7 mouse cellular contexts compared by ENCODE assay signal in genomic region chr5:137778635-137779034, GRCm38 (mm10). TPM values are rescaled to one million over a fixed set of nuclear protein-coding genes. Genes with fewer than 3 reads are reported as not detected.
DNase-seq lines count a peak whose midpoint lies in the region; ATAC-seq lines count a peak whose summit lies in the region.

Gene Ppp1r35, plus strand, starts transcription at chr5:137778849.

- intact Hi-C loops in gastrocnemius, postnatal 36 days (cut with DNase I), result loop anchor here (5.0 kb wide), 2 partner anchors 246 to 436 kb away; partner anchors contain the start of genes Epo and Gnb2
- intact Hi-C loops in left cerebral cortex, postnatal 25 days (cut with DNase I), result loop anchor here (10.0 kb wide), 1 partner anchor 434 kb away; no protein-coding TSS in a partner anchor

- peak; percentile 94 for ATAC-seq in intestine, embryonic 15.5 days

- peak within 1 kb of the TSS; percentile 80 for H3K4me3 ChIP-seq in intestine, embryonic 15.5 days (replicated peaks)
- peak within 1 kb of the TSS; percentile 98 for H3K4me3 ChIP-seq in midbrain, embryonic 10.5 days

- under 1% methylated on average over 31 of the region's 31 CpGs for WGBS in intestine, embryonic 15.5 days
- under 1% methylated on average over 31 of the region's 31 CpGs for WGBS in midbrain, embryonic 10.5 days

- H3K4me2 ChIP-seq in intestine, embryonic 15.5 days (replicated peaks), result peak within 1 kb of the TSS; percentile 94

- H3K4me1 ChIP-seq in intestine, embryonic 15.5 days (replicated peaks), result peaks cover 35% of the 10 kb centered on the region
- peaks cover 43% of the 10 kb centered on the region for H3K4me1 ChIP-seq in midbrain, embryonic 10.5 days

- H3K27me3 ChIP-seq in intestine, embryonic 15.5 days (replicated peaks), result no peaks in the 10 kb centered on the region
- H3K27me3 ChIP-seq in midbrain, embryonic 10.5 days (ENCODE audit: low read depth, poor library complexity, severe bottlenecking), result no peaks in the 10 kb centered on the region

- H3K9ac ChIP-seq in intestine, embryonic 15.5 days, result peak within 1 kb of the TSS; percentile 86

- H3K27ac ChIP-seq in intestine, embryonic 15.5 days, result peak within 1 kb of the TSS; percentile 94
- H3K27ac ChIP-seq in midbrain, embryonic 10.5 days (replicated peaks), result peak within 1 kb of the TSS; percentile 93

- H3K36me3 ChIP-seq in intestine, embryonic 15.5 days, result peaks cover 21% of the 10 kb centered on the region
- H3K36me3 ChIP-seq in midbrain, embryonic 10.5 days, result peaks cover 37% of the 10 kb centered on the region

- peak; percentile 98 for DNase-seq in adrenal gland, adult 2 months
- peak; percentile 96 for DNase-seq in embryo, embryonic 11.5 days (ENCODE audit: low read depth, low spot score)
- peak; percentile 94 to 97 for DNase-seq in gastrocnemius, postnatal 36 days
- peak; percentile 98 for DNase-seq in left cerebral cortex, postnatal 25 days (ENCODE audit: low spot score in 2 of 2)
- DNase-seq in midbrain, embryonic 10.5 days (ENCODE audit: low spot score), result peak; percentile 97
- DNase-seq in right cerebral cortex, postnatal 4 days, result peak; percentile 96

- H3K9me3 ChIP-seq in intestine, embryonic 15.5 days, result no peaks in the 10 kb centered on the region
- H3K9me3 ChIP-seq in midbrain, embryonic 10.5 days (replicated peaks), result no peaks in the 10 kb centered on the region

RNA-seq across cellular contexts. Expression of gene Ppp1r35, which starts in this region (rescaled TPM):
- total RNA-seq in adrenal gland, adult 2 months (2021), result 10 to 100 TPM; 16.1 to 40.1 TPM
- polyA plus RNA-seq in adrenal gland, adult 2 months (2012; rRNA removed), result 61.5 and 83.6 TPM in 2 replicates
- total RNA-seq in gastrocnemius, postnatal 36 days (2021), result 1 to 10 TPM; 5.6 to 7.9 TPM
- 22.3 and 22.7 TPM in 2 replicates for polyA plus RNA-seq in intestine, embryonic 15.5 days (2015; fragmentation: Nextera tagmentation; extraction: Ambion mirVana)
- 10 to 100 TPM; 23.4 to 27.1 TPM for total RNA-seq in left cerebral cortex, postnatal 25 days (2021)
- 62.6 and 63.9 TPM in 2 replicates for polyA plus RNA-seq in midbrain, embryonic 10.5 days (2016; fragmentation: Nextera tagmentation; extraction: Ambion mirVana)

Comparison
In these comparisons a context has a peak if more than half of its experiments do, and no peak if none do; other contexts are left out.
1. Peak in every context shown above with its lines: DNase-seq, ATAC-seq, H3K4me3 ChIP-seq and H3K27ac ChIP-seq.